Mouse (Mus musculus) cerebellum, adult 9-10 months (tissue): ENCODE measurements around the gene Cdh23.

Source experiments
- DNase-seq: peaks from one replicate; pipeline ENCODE4 v3.0.0; 2022

Gene Cdh23

GRCm38 (mm10) chr10:60463953-60464647, 232.2 kb downstream of the Cdh23 start:
- DNase-seq: no peak

- no peak for DNase-seq
Measured at GRCm38 (mm10) chr10:60456662-60457397, 239.5 kb downstream of the Cdh23 start.

GRCm38 (mm10) chr10:60455193-60455592, 241.1 kb downstream of the Cdh23 start:
- DNase-seq: no peak

- DNase-seq: no peak
Measured at GRCm38 (mm10) chr10:60447186-60447585, 249.1 kb downstream of the Cdh23 start.

- DNase-seq: no peak
Measured at GRCm38 (mm10) chr10:60445031-60445593, 251.2 kb downstream of the Cdh23 start.

GRCm38 (mm10) chr10:60443078-60443477, 253.2 kb downstream of the Cdh23 start:
- DNase-seq: no peak

GRCm38 (mm10) chr10:60442321-60442720, 254.0 kb downstream of the Cdh23 start:
- no peak for DNase-seq

GRCm38 (mm10) chr10:60432679-60433078, 263.6 kb downstream of the Cdh23 start:
- no peak for DNase-seq

GRCm38 (mm10) chr10:60430591-60430990, 265.7 kb downstream of the Cdh23 start:
- no peak for DNase-seq

GRCm38 (mm10) chr10:60430001-60430400, 266.3 kb downstream of the Cdh23 start:
- no peak for DNase-seq

GRCm38 (mm10) chr10:60422756-60423155, 273.5 kb downstream of the Cdh23 start:
- no peak for DNase-seq

- DNase-seq: no peak
Measured at GRCm38 (mm10) chr10:60419624-60420023, 276.7 kb downstream of the Cdh23 start.

GRCm38 (mm10) chr10:60418137-60418536, 278.2 kb downstream of the Cdh23 start:
- peak; percentile 60 for DNase-seq

- DNase-seq: no peak
Measured at GRCm38 (mm10) chr10:60417041-60417440, 279.2 kb downstream of the Cdh23 start.

- DNase-seq: no peak
Measured at GRCm38 (mm10) chr10:60413756-60414155, 282.5 kb downstream of the Cdh23 start.

- DNase-seq: no peak
Measured at GRCm38 (mm10) chr10:60411794-60412193, 284.5 kb downstream of the Cdh23 start.

- DNase-seq: peak; percentile 63
Measured at GRCm38 (mm10) chr10:60407831-60408230, 288.5 kb downstream of the Cdh23 start.

GRCm38 (mm10) chr10:60405460-60406177, 290.7 kb downstream of the Cdh23 start:
- DNase-seq: peak; percentile 15

- no peak for DNase-seq
Measured at GRCm38 (mm10) chr10:60400507-60401295, 295.6 kb downstream of the Cdh23 start.

- DNase-seq: no peak
Measured at GRCm38 (mm10) chr10:60399449-60399848, 296.8 kb downstream of the Cdh23 start, which contains the start of gene Gm17455. Gene Gm17455, plus strand, starts transcription at chr10:60399726.

- DNase-seq: no peak
Measured at GRCm38 (mm10) chr10:60398051-60398814, 298.1 kb downstream of the Cdh23 start.

- no peak for DNase-seq
Measured at GRCm38 (mm10) chr10:60395605-60396004, 300.7 kb downstream of the Cdh23 start.
